Mouse (Mus musculus) gonadal fat pad, adult 2 months (tissue): ENCODE data around the gene Tmem222. TPM values are rescaled to one million over a fixed set of nuclear protein-coding genes. Genes with fewer than 3 reads are reported as not detected.

Experiments used
- DNase-seq: peaks from one replicate; pipeline ENCODE4 v3.0.0-alpha.2; 2012; ENCODE audit warnings: low read depth
- polyA plus RNA-seq: library from polyadenylated mRNA; depleted of rRNA; stranded (reverse); fragments of >200 nt; gene quantifications from 2 replicates; pipeline ENCODE4 v1.2.3, GENCODE M21; 2012; rRNA removed

Tmem222 gene
- polyA plus RNA-seq: 99.7 and 125 TPM in 2 replicates

GRCm38 (mm10) chr4:133277104-133278026, at the start of gene Tmem222:
Gene Tmem222, minus strand, starts transcription at chr4:133277792.
- no peak for DNase-seq

GRCm38 (mm10) chr4:133319667-133320066, 42.1 kb upstream of the Tmem222 start:
- no peak for DNase-seq

GRCm38 (mm10) chr4:133315991-133316390, 38.4 kb upstream of the Tmem222 start:
- no peak for DNase-seq

GRCm38 (mm10) chr4:133314896-133315295, 37.3 kb upstream of the Tmem222 start:
- no peak for DNase-seq

GRCm38 (mm10) chr4:133309948-133310347, 32.4 kb upstream of the Tmem222 start:
- DNase-seq: no peak

GRCm38 (mm10) chr4:133307331-133307730, 29.7 kb upstream of the Tmem222 start:
- DNase-seq: no peak

- no peak for DNase-seq
These were observed 28.2 kb upstream of the Tmem222 start for GRCm38 (mm10) chr4:133305825-133306224.

- no peak for DNase-seq
These were observed 27.2 kb upstream of the Tmem222 start for GRCm38 (mm10) chr4:133304770-133305169.

GRCm38 (mm10) chr4:133302668-133303067, 25.1 kb upstream of the Tmem222 start:
- DNase-seq: no peak

- DNase-seq: no peak
These were observed 24.2 kb upstream of the Tmem222 start for GRCm38 (mm10) chr4:133301802-133302201.

GRCm38 (mm10) chr4:133300421-133300820, 22.8 kb upstream of the Tmem222 start:
- no peak for DNase-seq

- no peak for DNase-seq
These were observed 22.1 kb upstream of the Tmem222 start for GRCm38 (mm10) chr4:133299701-133300100.

- peak; percentile 78 for DNase-seq
These were observed 21.1 kb upstream of the Tmem222 start for GRCm38 (mm10) chr4:133298516-133299365.

- DNase-seq: no peak
These were observed 20.2 kb upstream of the Tmem222 start for GRCm38 (mm10) chr4:133297801-133298238.

- DNase-seq: no peak
These were observed 19.8 kb upstream of the Tmem222 start for GRCm38 (mm10) chr4:133297360-133297759.

GRCm38 (mm10) chr4:133294084-133294483, 16.5 kb upstream of the Tmem222 start:
- no peak for DNase-seq

GRCm38 (mm10) chr4:133292901-133293843, 15.6 kb upstream of the Tmem222 start:
- DNase-seq: no peak

- no peak for DNase-seq
These were observed 14.8 kb upstream of the Tmem222 start for GRCm38 (mm10) chr4:133292405-133292804.

- no peak for DNase-seq
These were observed 13.7 kb upstream of the Tmem222 start for GRCm38 (mm10) chr4:133291255-133291654.

GRCm38 (mm10) chr4:133286476-133287077, 9.0 kb upstream of the Tmem222 start:
- no peak for DNase-seq

- no peak for DNase-seq
These were observed 8.4 kb upstream of the Tmem222 start for GRCm38 (mm10) chr4:133285950-133286349.
